Mouse (Mus musculus): ENCODE data around the gene Gm10295. TPM values are rescaled to one million over a fixed set of nuclear protein-coding genes. Genes with fewer than 3 reads are reported as not detected.

Gene Gm10295
- under 1 TPM in 1 of 3 experiments, not detected in 2; 0.27 TPM for polyA plus RNA-seq (2017; shearing (Covaris generic))

GRCm38 (mm10) chr7:71351364-71351763 is at the start of gene Gm10295:
TSS of gene Gm10295 (minus strand) at chr7:71351485.
- no peak for ATAC-seq

GRCm38 (mm10) chr7:71401032-71401431 is 49.7 kb upstream of the Gm10295 start:
- no peak for ATAC-seq

- no peak for ATAC-seq
These were observed 48.8 kb upstream of the Gm10295 start for GRCm38 (mm10) chr7:71399891-71400632.

GRCm38 (mm10) chr7:71398959-71399756 is 47.9 kb upstream of the Gm10295 start:
- ATAC-seq = no peak

GRCm38 (mm10) chr7:71398389-71398788 is 47.1 kb upstream of the Gm10295 start:
- no peak for ATAC-seq

GRCm38 (mm10) chr7:71392795-71393341 is 41.6 kb upstream of the Gm10295 start:
- no peak for ATAC-seq

- ATAC-seq = no peak
These were observed 40.0 kb upstream of the Gm10295 start for GRCm38 (mm10) chr7:71391333-71391732.

GRCm38 (mm10) chr7:71390291-71390690 is 39.0 kb upstream of the Gm10295 start:
- no peak for ATAC-seq

- ATAC-seq = no peak
These were observed 34.8 kb upstream of the Gm10295 start for GRCm38 (mm10) chr7:71386050-71386449.

- no peak for ATAC-seq
These were observed 33.6 kb upstream of the Gm10295 start for GRCm38 (mm10) chr7:71384921-71385320.

- ATAC-seq = no peak
These were observed 32.3 kb upstream of the Gm10295 start for GRCm38 (mm10) chr7:71383341-71384130.

- ATAC-seq = no peak
These were observed 28.8 kb upstream of the Gm10295 start for GRCm38 (mm10) chr7:71379826-71380825.

GRCm38 (mm10) chr7:71378812-71379760 is 27.8 kb upstream of the Gm10295 start:
- ATAC-seq = no peak

- no peak for ATAC-seq
These were observed 26.7 kb upstream of the Gm10295 start for GRCm38 (mm10) chr7:71377983-71378382.

- no peak for ATAC-seq
These were observed 22.8 kb upstream of the Gm10295 start for GRCm38 (mm10) chr7:71374059-71374458.

GRCm38 (mm10) chr7:71371916-71372315 is 20.6 kb upstream of the Gm10295 start:
- ATAC-seq = no peak

GRCm38 (mm10) chr7:71370746-71371145 is 19.5 kb upstream of the Gm10295 start:
- ATAC-seq = no peak

- no peak for ATAC-seq
These were observed 18.8 kb upstream of the Gm10295 start for GRCm38 (mm10) chr7:71370128-71370527.

- no peak for ATAC-seq
These were observed 17.4 kb upstream of the Gm10295 start for GRCm38 (mm10) chr7:71368543-71369181.

- ATAC-seq = no peak
These were observed 4.3 kb upstream of the Gm10295 start for GRCm38 (mm10) chr7:71355596-71355995.

Measured in inflammation-experienced regulatory T-cells, adult 6 months (primary cell).